Mouse (Mus musculus): ENCODE measurements at regions not wholly inside any gene's neighbourhood (a gene's known extent, or its start where the extent isn't known, plus 50 kb on each side); places are given as distances from the start of the nearest gene placed in this dataset.

- 65% methylated on average over 1 of the region's 1 CpGs for WGBS
- H3K4me3 ChIP-seq (ENCODE audit: low read depth, low read length) = no peak overlapping the region
- H3K9ac ChIP-seq (replicated peaks; ENCODE audit: low read length) = no peak overlapping the region
- DNase-seq (ENCODE audit: low spot score) = no peak
- no peak for ATAC-seq (replicated peaks; ENCODE audit: insufficient number of reproducible peaks, low FRiP score, low TSS enrichment, low read depth)
- no peak overlapping the region for H3K27ac ChIP-seq (replicated peaks; ENCODE audit: low read depth, low read length)
- H3K4me1 ChIP-seq (ENCODE audit: control insufficient read depth, insufficient read depth, low read length) = no peaks in the 10 kb centered on the region
- H3K9me3 ChIP-seq (replicated peaks; ENCODE audit: control insufficient read depth, low read length) = no peaks in the 10 kb centered on the region
- no peaks in the 10 kb centered on the region for H3K36me3 ChIP-seq (replicated peaks; ENCODE audit: control insufficient read depth, insufficient read depth, low read depth, low read length)
- H3K27me3 ChIP-seq (ENCODE audit: control insufficient read depth, insufficient read depth, low read length) = no peaks in the 10 kb centered on the region
- no peak overlapping the region for H3K4me2 ChIP-seq (ENCODE audit: low read depth, low read length)
These were observed 658.4 kb upstream of the Pfkp start for GRCm38 (mm10) chr13:7306995-7307394.

- Histone ChIP-seq H3K27ac (replicated peaks; ENCODE audit: low read depth, low read length) (no peak overlapping the region), H3K36me3 (replicated peaks; ENCODE audit: control insufficient read depth, insufficient read depth, low read depth, low read length) (no peaks in the 10 kb centered on the region), H3K9me3 (replicated peaks; ENCODE audit: control insufficient read depth, low read length) (no peaks in the 10 kb centered on the region), H3K4me1 (ENCODE audit: control insufficient read depth, insufficient read depth, low read length) (no peaks in the 10 kb centered on the region), H3K4me2 (ENCODE audit: low read depth, low read length) (no peak overlapping the region), H3K9ac (replicated peaks; ENCODE audit: low read length) (no peak overlapping the region), H3K4me3 (ENCODE audit: low read depth, low read length) (no peak overlapping the region), H3K27me3 (ENCODE audit: control insufficient read depth, insufficient read depth, low read length) (no peaks in the 10 kb centered on the region)
- no peak for DNase-seq (ENCODE audit: low spot score)
- WGBS = 93% methylated on average over 5 of the region's 5 CpGs
- ATAC-seq (replicated peaks; ENCODE audit: insufficient number of reproducible peaks, low FRiP score, low TSS enrichment, low read depth) = no peak
These were observed 658.8 kb upstream of the Pfkp start for GRCm38 (mm10) chr13:7307396-7307795.

GRCm38 (mm10) chr13:7313474-7313873 is 664.9 kb upstream of the Pfkp start:
- no peak overlapping the region for H3K4me3 ChIP-seq (ENCODE audit: low read depth, low read length)
- no peak overlapping the region for H3K9ac ChIP-seq (replicated peaks; ENCODE audit: low read length)
- DNase-seq (ENCODE audit: low spot score) (no peak), ATAC-seq (replicated peaks; ENCODE audit: insufficient number of reproducible peaks, low FRiP score, low TSS enrichment, low read depth) (no peak)
- no peaks in the 10 kb centered on the region for H3K4me1 ChIP-seq (ENCODE audit: control insufficient read depth, insufficient read depth, low read length)
- H3K4me2 ChIP-seq (ENCODE audit: low read depth, low read length) = no peak overlapping the region
- H3K27me3 ChIP-seq (ENCODE audit: control insufficient read depth, insufficient read depth, low read length) = no peaks in the 10 kb centered on the region
- WGBS = 100% methylated on average over 1 of the region's 1 CpGs
- H3K27ac ChIP-seq (replicated peaks; ENCODE audit: low read depth, low read length) = no peak overlapping the region
- no peaks in the 10 kb centered on the region for H3K36me3 ChIP-seq (replicated peaks; ENCODE audit: control insufficient read depth, insufficient read depth, low read depth, low read length)
- H3K9me3 ChIP-seq (replicated peaks; ENCODE audit: control insufficient read depth, low read length) = no peaks in the 10 kb centered on the region

GRCm38 (mm10) chr13:7330151-7330550 is 681.6 kb upstream of the Pfkp start:
- Histone ChIP-seq H3K9ac (replicated peaks; ENCODE audit: low read length) (no peak overlapping the region), H3K36me3 (replicated peaks; ENCODE audit: control insufficient read depth, insufficient read depth, low read depth, low read length) (no peaks in the 10 kb centered on the region), H3K27ac (replicated peaks; ENCODE audit: low read depth, low read length) (no peak overlapping the region), H3K4me1 (ENCODE audit: control insufficient read depth, insufficient read depth, low read length) (no peaks in the 10 kb centered on the region), H3K27me3 (ENCODE audit: control insufficient read depth, insufficient read depth, low read length) (no peaks in the 10 kb centered on the region), H3K4me2 (ENCODE audit: low read depth, low read length) (no peak overlapping the region), H3K4me3 (ENCODE audit: low read depth, low read length) (no peak overlapping the region), H3K9me3 (replicated peaks; ENCODE audit: control insufficient read depth, low read length) (no peaks in the 10 kb centered on the region)
- DNase-seq (ENCODE audit: low spot score) (no peak), ATAC-seq (replicated peaks; ENCODE audit: insufficient number of reproducible peaks, low FRiP score, low TSS enrichment, low read depth) (no peak)
- 71% methylated on average over 2 of the region's 2 CpGs for whole genome bisulfite sequencing

GRCm38 (mm10) chr13:7345760-7346159 is 697.2 kb upstream of the Pfkp start:
- no peak overlapping the region for H3K9ac ChIP-seq (replicated peaks; ENCODE audit: low read length)
- no peaks in the 10 kb centered on the region for H3K36me3 ChIP-seq (replicated peaks; ENCODE audit: control insufficient read depth, insufficient read depth, low read depth, low read length)
- no peak overlapping the region for H3K27ac ChIP-seq (replicated peaks; ENCODE audit: low read depth, low read length)
- H3K27me3 ChIP-seq (ENCODE audit: control insufficient read depth, insufficient read depth, low read length) = no peaks in the 10 kb centered on the region
- 92% methylated on average over 1 of the region's 1 CpGs for WGBS
- H3K9me3 ChIP-seq (replicated peaks; ENCODE audit: control insufficient read depth, low read length) = no peaks in the 10 kb centered on the region
- DNase-seq (ENCODE audit: low spot score) (no peak), ATAC-seq (replicated peaks; ENCODE audit: insufficient number of reproducible peaks, low FRiP score, low TSS enrichment, low read depth) (no peak)
- H3K4me2 ChIP-seq (ENCODE audit: low read depth, low read length) = no peak overlapping the region
- H3K4me3 ChIP-seq (ENCODE audit: low read depth, low read length) = no peak overlapping the region
- H3K4me1 ChIP-seq (ENCODE audit: control insufficient read depth, insufficient read depth, low read length) = no peaks in the 10 kb centered on the region

- no peak overlapping the region for H3K27ac ChIP-seq (replicated peaks; ENCODE audit: low read depth, low read length)
- no peaks in the 10 kb centered on the region for H3K27me3 ChIP-seq (ENCODE audit: control insufficient read depth, insufficient read depth, low read length)
- no peak for ATAC-seq (replicated peaks; ENCODE audit: insufficient number of reproducible peaks, low FRiP score, low TSS enrichment, low read depth)
- no peak overlapping the region for H3K9ac ChIP-seq (replicated peaks; ENCODE audit: low read length)
- no peaks in the 10 kb centered on the region for H3K9me3 ChIP-seq (replicated peaks; ENCODE audit: control insufficient read depth, low read length)
- no peak for DNase-seq (ENCODE audit: low spot score)
- H3K4me3 ChIP-seq (ENCODE audit: low read depth, low read length) = no peak overlapping the region
- no peak overlapping the region for H3K4me2 ChIP-seq (ENCODE audit: low read depth, low read length)
- no peaks in the 10 kb centered on the region for H3K4me1 ChIP-seq (ENCODE audit: control insufficient read depth, insufficient read depth, low read length)
- H3K36me3 ChIP-seq (replicated peaks; ENCODE audit: control insufficient read depth, insufficient read depth, low read depth, low read length) = no peaks in the 10 kb centered on the region
These were observed 699.9 kb upstream of the Pfkp start for GRCm38 (mm10) chr13:7348431-7348830.

- H3K36me3 ChIP-seq (replicated peaks; ENCODE audit: control insufficient read depth, insufficient read depth, low read depth, low read length) = no peaks in the 10 kb centered on the region
- H3K27me3 ChIP-seq (ENCODE audit: control insufficient read depth, insufficient read depth, low read length) = no peaks in the 10 kb centered on the region
- DNase-seq (ENCODE audit: low spot score) (no peak), ATAC-seq (replicated peaks; ENCODE audit: insufficient number of reproducible peaks, low FRiP score, low TSS enrichment, low read depth) (no peak)
- H3K9me3 ChIP-seq (replicated peaks; ENCODE audit: control insufficient read depth, low read length) = no peaks in the 10 kb centered on the region
- no peak overlapping the region for H3K4me2 ChIP-seq (ENCODE audit: low read depth, low read length)
- no peak overlapping the region for H3K27ac ChIP-seq (replicated peaks; ENCODE audit: low read depth, low read length)
- WGBS = 81% methylated on average over 4 of the region's 4 CpGs
- H3K4me3 ChIP-seq (ENCODE audit: low read depth, low read length) = no peak overlapping the region
- no peak overlapping the region for H3K9ac ChIP-seq (replicated peaks; ENCODE audit: low read length)
- H3K4me1 ChIP-seq (ENCODE audit: control insufficient read depth, insufficient read depth, low read length) = no peaks in the 10 kb centered on the region
These were observed 704.4 kb upstream of the Pfkp start for GRCm38 (mm10) chr13:7353011-7353410.

- Histone ChIP-seq H3K9ac (replicated peaks; ENCODE audit: low read length) (no peak overlapping the region), H3K36me3 (replicated peaks; ENCODE audit: control insufficient read depth, insufficient read depth, low read depth, low read length) (no peaks in the 10 kb centered on the region), H3K27me3 (ENCODE audit: control insufficient read depth, insufficient read depth, low read length) (no peaks in the 10 kb centered on the region), H3K4me2 (ENCODE audit: low read depth, low read length) (no peak overlapping the region), H3K9me3 (replicated peaks; ENCODE audit: control insufficient read depth, low read length) (no peaks in the 10 kb centered on the region), H3K4me3 (ENCODE audit: low read depth, low read length) (no peak overlapping the region), H3K27ac (replicated peaks; ENCODE audit: low read depth, low read length) (no peak overlapping the region), H3K4me1 (ENCODE audit: control insufficient read depth, insufficient read depth, low read length) (no peaks in the 10 kb centered on the region)
- DNase-seq (ENCODE audit: low spot score) (no peak), ATAC-seq (replicated peaks; ENCODE audit: insufficient number of reproducible peaks, low FRiP score, low TSS enrichment, low read depth) (no peak)
- 78% methylated on average over 3 of the region's 3 CpGs for WGBS
These were observed 708.5 kb upstream of the Pfkp start for GRCm38 (mm10) chr13:7357071-7357470.

- DNase-seq (ENCODE audit: low spot score) (no peak), ATAC-seq (replicated peaks; ENCODE audit: insufficient number of reproducible peaks, low FRiP score, low TSS enrichment, low read depth) (no peak)
- no peaks in the 10 kb centered on the region for H3K9me3 ChIP-seq (replicated peaks; ENCODE audit: control insufficient read depth, low read length)
- H3K4me2 ChIP-seq (ENCODE audit: low read depth, low read length) = no peak overlapping the region
- H3K4me1 ChIP-seq (ENCODE audit: control insufficient read depth, insufficient read depth, low read length) = no peaks in the 10 kb centered on the region
- 53% methylated on average over 8 of the region's 8 CpGs for WGBS
- H3K9ac ChIP-seq (replicated peaks; ENCODE audit: low read length) = no peak overlapping the region
- no peaks in the 10 kb centered on the region for H3K36me3 ChIP-seq (replicated peaks; ENCODE audit: control insufficient read depth, insufficient read depth, low read depth, low read length)
- no peak overlapping the region for H3K4me3 ChIP-seq (ENCODE audit: low read depth, low read length)
- no peak overlapping the region for H3K27ac ChIP-seq (replicated peaks; ENCODE audit: low read depth, low read length)
- H3K27me3 ChIP-seq (ENCODE audit: control insufficient read depth, insufficient read depth, low read length) = no peaks in the 10 kb centered on the region
These were observed 725.0 kb upstream of the Pfkp start for GRCm38 (mm10) chr13:7373559-7373958.
